Mouse (Mus musculus) layer of hippocampus, adult 9-11 months (tissue): ENCODE data around the gene 6430628N08Rik.
A peak's percentile ranks its signal among the peaks of the same experiment; 100 is the strongest.

Experiments used
- DNase-seq: peaks from one replicate; pipeline ENCODE4 v3.0.0; 2022

Gene 6430628N08Rik

GRCm38 (mm10) chr4:115890553-115890952 is at the start of gene 6430628N08Rik:
Gene 6430628N08Rik, plus strand, starts transcription at chr4:115890665.
- no peak for DNase-seq

GRCm38 (mm10) chr4:115840842-115841241 is 49.6 kb upstream of the 6430628N08Rik start:
- no peak for DNase-seq

- no peak for DNase-seq
These were observed 43.8 kb upstream of the 6430628N08Rik start for GRCm38 (mm10) chr4:115846656-115847055.

GRCm38 (mm10) chr4:115847377-115847776 is 43.1 kb upstream of the 6430628N08Rik start:
- DNase-seq = peak; percentile 83

- no peak for DNase-seq
These were observed 42.4 kb upstream of the 6430628N08Rik start for GRCm38 (mm10) chr4:115848083-115848482.

GRCm38 (mm10) chr4:115848990-115849677 is 41.3 kb upstream of the 6430628N08Rik start:
- DNase-seq = no peak

- DNase-seq = no peak
These were observed 40.4 kb upstream of the 6430628N08Rik start for GRCm38 (mm10) chr4:115850111-115850510.

- DNase-seq = no peak
These were observed 39.8 kb upstream of the 6430628N08Rik start for GRCm38 (mm10) chr4:115850631-115851030.

- DNase-seq = no peak
These were observed 38.9 kb upstream of the 6430628N08Rik start for GRCm38 (mm10) chr4:115851569-115851968.

GRCm38 (mm10) chr4:115855100-115855499 is 35.4 kb upstream of the 6430628N08Rik start:
- DNase-seq = no peak

GRCm38 (mm10) chr4:115855609-115856008 is 34.9 kb upstream of the 6430628N08Rik start:
- DNase-seq = no peak

- no peak for DNase-seq
These were observed 34.2 kb upstream of the 6430628N08Rik start for GRCm38 (mm10) chr4:115856282-115856681.

- no peak for DNase-seq
These were observed 33.1 kb upstream of the 6430628N08Rik start for GRCm38 (mm10) chr4:115857293-115857883.

- DNase-seq = no peak
These were observed 27.1 kb upstream of the 6430628N08Rik start for GRCm38 (mm10) chr4:115863352-115863751.

GRCm38 (mm10) chr4:115863880-115864279 is 26.6 kb upstream of the 6430628N08Rik start:
- DNase-seq = no peak

GRCm38 (mm10) chr4:115869512-115870210 is 20.8 kb upstream of the 6430628N08Rik start:
- DNase-seq = no peak

GRCm38 (mm10) chr4:115873231-115873630 is 17.2 kb upstream of the 6430628N08Rik start:
- no peak for DNase-seq

GRCm38 (mm10) chr4:115878216-115878678 is 12.2 kb upstream of the 6430628N08Rik start:
- DNase-seq = no peak

- no peak for DNase-seq
These were observed 11.6 kb upstream of the 6430628N08Rik start for GRCm38 (mm10) chr4:115878828-115879227.

- peak; percentile 42 for DNase-seq
These were observed 9.3 kb upstream of the 6430628N08Rik start for GRCm38 (mm10) chr4:115881183-115881582.

- no peak for DNase-seq
These were observed 8.3 kb upstream of the 6430628N08Rik start for GRCm38 (mm10) chr4:115882195-115882594.

GRCm38 (mm10) chr4:115884022-115884421 is 6.4 kb upstream of the 6430628N08Rik start, which contains the start of gene Kncn:
Gene Kncn, plus strand, starts transcription at chr4:115884400.
- no peak for DNase-seq

- peak; percentile 44 for DNase-seq
These were observed 4.6 kb upstream of the 6430628N08Rik start for GRCm38 (mm10) chr4:115885846-115886245.

- no peak for DNase-seq
These were observed 3.6 kb upstream of the 6430628N08Rik start for GRCm38 (mm10) chr4:115886875-115887274.
